Mouse (Mus musculus) neural tube, embryonic 12.5 days (tissue): Measurements from ENCODE around the gene Pxmp4. TPM values are rescaled to one million over a fixed set of nuclear protein-coding genes. Genes with fewer than 3 reads are reported as not detected.

Experiments used
- ATAC-seq: fragments of 200-750 bp; cut with Nextera tagmentation; 2 replicates; pipeline ENCODE4 v1.8.0; 2017; ENCODE audit warnings: low read depth, mild to moderate bottlenecking, moderate TSS enrichment, moderate library complexity; ENCODE audit not compliant: low FRiP score
- H3K27ac ChIP-seq: fragments of 300-500 bp; sonication (generic); 2 replicates; pipeline ENCODE4 v1.5.1; 2016
- H3K27me3 ChIP-seq: fragments of 300-500 bp; sonication (generic); replicated peaks from 2 replicates; pipeline ENCODE4 v1.6.1; 2016; ENCODE audit warnings: mild to moderate bottlenecking
- H3K36me3 ChIP-seq: fragments of 300-500 bp; sonication (generic); 2 replicates; pipeline ENCODE4 v1.6.1; 2016; ENCODE audit warnings: mild to moderate bottlenecking
- H3K4me1 ChIP-seq: fragments of 300-500 bp; sonication (generic); 2 replicates; pipeline ENCODE4 v1.6.1; 2016
- H3K4me2 ChIP-seq: fragments of 300-500 bp; sonication (generic); replicated peaks from 2 replicates; pipeline ENCODE4 v1.6.1; 2016; ENCODE audit warnings: mild to moderate bottlenecking
- H3K4me3 ChIP-seq: fragments of 300-500 bp; sonication (generic); 2 replicates; pipeline ENCODE4 v1.5.1; 2016
- H3K9ac ChIP-seq: fragments of 300-500 bp; sonication (generic); 2 replicates; pipeline ENCODE4 v1.6.1; 2016; ENCODE audit warnings: mild to moderate bottlenecking
- H3K9me3 ChIP-seq: fragments of 300-500 bp; sonication (generic); 2 replicates; pipeline ENCODE4 v1.6.1; 2016; ENCODE audit warnings: mild to moderate bottlenecking
- WGBS: fragments of 180-500 bp; shearing (Covaris S2); methylation state at CpG from one replicate; pipeline ENCODE4 v1.1.7; 2016; 5-methylcytosine and 5-hydroxymethylcytosine counted together
- polyA plus RNA-seq: library from polyadenylated mRNA; unstranded; fragments of >200 nt; fragmentation: Nextera tagmentation; extraction: Ambion mirVana; gene quantifications from 2 replicates; pipeline ENCODE4 v1.2.1, GENCODE M21; 2016

Pxmp4 gene
- polyA plus RNA-seq, 1 experiment from 2014 or later: 16.5 TPM

DNA sequence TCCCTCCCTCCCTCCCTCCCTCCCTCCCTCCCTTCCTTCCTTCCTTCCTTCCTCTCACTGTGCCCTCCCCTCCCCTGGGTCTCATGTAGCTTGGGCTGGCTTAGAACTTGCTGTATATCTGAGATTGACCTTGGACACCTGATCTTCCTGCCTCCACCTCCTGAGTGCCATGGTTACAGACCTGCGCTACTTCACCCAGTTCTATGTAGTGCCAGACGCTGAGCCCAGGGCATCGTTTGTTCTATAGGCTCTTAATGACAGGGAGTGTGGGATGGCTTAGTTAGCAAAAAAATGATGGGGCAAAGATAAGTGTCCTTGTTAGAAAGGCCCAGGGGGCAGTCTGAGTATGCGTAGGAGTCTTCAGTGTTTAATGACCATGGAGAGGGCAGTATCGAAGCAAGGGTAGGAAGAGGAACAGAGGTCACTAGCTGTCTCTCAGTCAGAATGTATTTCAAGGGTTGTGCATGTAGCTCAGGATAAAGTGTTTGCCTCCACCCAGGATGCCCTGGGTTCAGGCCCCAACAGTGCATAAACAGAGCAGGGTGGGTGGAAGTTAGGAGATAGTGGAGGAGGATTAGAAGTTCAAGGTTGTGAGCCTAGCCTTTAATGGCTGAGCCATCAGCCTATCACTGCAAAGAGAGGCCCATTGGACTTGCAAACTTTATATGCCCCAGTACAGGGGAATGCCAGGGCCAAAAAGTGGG lies 29.7 kb upstream of the Pxmp4 start:
- H3K9me3 ChIP-seq: no peaks in the 10 kb centered on the region; the same call in 1 of the 2 replicates
- no peak for ATAC-seq
- no peaks in the 10 kb centered on the region for H3K4me1 ChIP-seq
- no peaks in the 10 kb centered on the region for H3K27me3 ChIP-seq
- peaks cover 50% of the 10 kb centered on the region for H3K36me3 ChIP-seq
- no peak overlapping the region for H3K4me3 ChIP-seq
- H3K9ac ChIP-seq: no peak overlapping the region
- H3K4me2 ChIP-seq: no peak overlapping the region
- WGBS: 86% methylated on average over 5 of the region's 5 CpGs
- no peak overlapping the region for H3K27ac ChIP-seq

DNA sequence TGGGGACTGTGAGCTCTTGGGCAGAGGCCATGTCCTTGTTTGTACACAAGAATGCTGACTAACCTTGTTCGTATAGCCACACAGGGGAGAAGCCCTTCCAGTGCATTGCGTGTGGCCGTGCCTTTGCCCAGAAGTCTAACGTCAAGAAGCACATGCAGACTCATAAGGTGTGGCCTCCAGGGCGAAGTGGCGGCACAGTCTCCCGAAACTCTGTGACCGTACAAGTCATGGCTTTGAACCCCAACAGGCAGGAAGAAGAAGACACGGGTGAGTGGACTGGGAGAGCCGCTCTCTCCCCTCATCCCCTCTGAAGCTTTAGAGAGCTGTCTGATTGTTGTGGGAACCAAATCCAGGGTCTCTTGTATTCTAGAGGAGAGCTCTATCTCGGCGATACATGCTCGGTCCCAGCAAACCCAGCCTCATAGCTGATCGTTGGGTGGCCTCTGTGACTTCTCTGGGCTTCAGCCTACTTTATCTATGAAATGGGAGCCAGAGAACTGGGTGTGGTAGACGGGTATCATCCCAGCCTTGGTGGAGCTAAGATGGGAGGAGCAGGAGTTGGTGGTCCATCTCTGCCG lies 28.8 kb upstream of the Pxmp4 start:
- Histone ChIP-seq H3K9me3 (no peaks in the 10 kb centered on the region), H3K4me1 (no peaks in the 10 kb centered on the region), H3K27me3 (no peaks in the 10 kb centered on the region), H3K9ac (no peak overlapping the region), H3K4me2 (no peak overlapping the region), H3K27ac (no peak overlapping the region), H3K36me3 (peaks cover 41% of the 10 kb centered on the region), H3K4me3 (no peak overlapping the region)
- WGBS: 91% methylated on average over 16 of the region's 16 CpGs
- ATAC-seq: no peak

GRCm38 (mm10) chr2:154630531-154630930 lies 27.0 kb upstream of the Pxmp4 start:
- H3K9me3 ChIP-seq: no peaks in the 10 kb centered on the region
- H3K27me3 ChIP-seq: no peaks in the 10 kb centered on the region
- no peak overlapping the region for H3K27ac ChIP-seq
- H3K4me3 ChIP-seq: no peak overlapping the region
- H3K4me2 ChIP-seq: no peak overlapping the region
- 84% methylated on average over 5 of the region's 5 CpGs for WGBS
- ATAC-seq: no peak
- no peaks in the 10 kb centered on the region for H3K4me1 ChIP-seq
- no peak overlapping the region for H3K9ac ChIP-seq
- peaks cover 36% of the 10 kb centered on the region for H3K36me3 ChIP-seq

- H3K4me3 ChIP-seq: no peak overlapping the region
- H3K9me3 ChIP-seq: no peaks in the 10 kb centered on the region
- H3K9ac ChIP-seq: no peak overlapping the region
- no peaks in the 10 kb centered on the region for H3K27me3 ChIP-seq
- no peak overlapping the region for H3K27ac ChIP-seq
- H3K4me2 ChIP-seq: no peak overlapping the region
- no peaks in the 10 kb centered on the region for H3K4me1 ChIP-seq
- H3K36me3 ChIP-seq: peaks cover 35% of the 10 kb centered on the region
- no peak for ATAC-seq
Observed at GRCm38 (mm10) chr2:154624137-154624536, 20.6 kb upstream of the Pxmp4 start.

- ATAC-seq: no peak
Observed at GRCm38 (mm10) chr2:154621684-154622083, 18.2 kb upstream of the Pxmp4 start.

GRCm38 (mm10) chr2:154617061-154617460 lies 13.6 kb upstream of the Pxmp4 start:
- H3K4me1 ChIP-seq: peaks cover 11% of the 10 kb centered on the region; the same call in 1 of the 2 replicates
- no peaks in the 10 kb centered on the region for H3K27me3 ChIP-seq
- H3K9me3 ChIP-seq: no peaks in the 10 kb centered on the region
- no peak overlapping the region for H3K27ac ChIP-seq
- H3K9ac ChIP-seq: no peak overlapping the region
- H3K4me3 ChIP-seq: no peak overlapping the region
- no peak overlapping the region for H3K4me2 ChIP-seq
- ATAC-seq: no peak
- WGBS: 93% methylated on average over 3 of the region's 3 CpGs
- H3K36me3 ChIP-seq: no peaks in the 10 kb centered on the region

More at GRCm38 (mm10) chr2:154621684-154622083, 18.2 kb upstream of the Pxmp4 start:
- Histone ChIP-seq H3K27me3 (no peaks in the 10 kb centered on the region), H3K4me3 (no peak overlapping the region), H3K9me3 (no peaks in the 10 kb centered on the region), H3K27ac (no peak overlapping the region), H3K9ac (no peak overlapping the region), H3K36me3 (peaks cover 29% of the 10 kb centered on the region; the same call in 1 of the 2 replicates), H3K4me1 (no peaks in the 10 kb centered on the region), H3K4me2 (no peak overlapping the region)
- WGBS: 89% methylated on average over 5 of the region's 5 CpGs

DNA sequence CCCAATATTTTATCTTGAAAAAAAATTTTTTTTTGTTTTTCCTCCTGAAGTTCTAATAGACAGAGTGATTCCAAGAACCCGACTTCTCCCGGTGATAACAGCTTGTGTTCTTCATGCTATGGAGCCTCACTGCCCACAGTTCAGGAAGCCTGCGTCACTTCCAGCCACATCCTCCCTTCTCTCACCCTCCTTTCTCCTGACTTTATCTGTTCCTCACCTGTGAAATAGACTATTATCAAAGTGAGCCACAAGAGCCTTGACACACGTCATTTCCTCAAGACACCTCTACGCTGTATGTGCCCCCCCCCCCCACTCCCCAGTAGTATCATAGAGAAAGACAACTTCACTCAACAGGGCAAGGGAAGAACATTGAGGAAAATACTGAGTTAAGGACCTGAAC lies 12.2 kb upstream of the Pxmp4 start:
- Histone ChIP-seq H3K4me3 (no peak overlapping the region), H3K4me2 (no peak overlapping the region), H3K4me1 (peaks cover 11% of the 10 kb centered on the region; the same call in 1 of the 2 replicates), H3K9me3 (no peaks in the 10 kb centered on the region), H3K9ac (no peak overlapping the region), H3K36me3 (no peaks in the 10 kb centered on the region), H3K27ac (no peak overlapping the region), H3K27me3 (no peaks in the 10 kb centered on the region)
- 93% methylated on average over 5 of the region's 5 CpGs for WGBS
- no peak for ATAC-seq

GRCm38 (mm10) chr2:154614841-154615576 lies 11.5 kb upstream of the Pxmp4 start:
- Histone ChIP-seq H3K9ac (no peak overlapping the region), H3K4me1 (peaks cover 11% of the 10 kb centered on the region; the same call in 1 of the 2 replicates), H3K27me3 (no peaks in the 10 kb centered on the region), H3K4me3 (no peak overlapping the region), H3K9me3 (no peaks in the 10 kb centered on the region), H3K36me3 (no peaks in the 10 kb centered on the region), H3K27ac (no peak overlapping the region), H3K4me2 (peak overlapping the region; percentile 69)
- 77% methylated on average over 19 of the region's 19 CpGs for WGBS
- no peak for ATAC-seq

GRCm38 (mm10) chr2:154613118-154614115 lies 9.9 kb upstream of the Pxmp4 start, which contains the start of the genes Zfp341 and 4930519P11Rik:
TSS of gene Zfp341 (plus strand) at chr2:154613297.
TSS of gene 4930519P11Rik (minus strand) at chr2:154613437.
- Histone ChIP-seq H3K36me3 (no peaks in the 10 kb centered on the region), H3K27ac (peak within 1 kb of the TSS; percentile 94), H3K4me2 (peak within 1 kb of the TSS; percentile 69), H3K4me1 (peaks cover 11% of the 10 kb centered on the region; the same call in 1 of the 2 replicates), H3K4me3 (peak within 1 kb of the TSS; percentile 51), H3K27me3 (no peaks in the 10 kb centered on the region), H3K9me3 (no peaks in the 10 kb centered on the region), H3K9ac (peak within 1 kb of the TSS; percentile 81)
- peak; percentile 93 for ATAC-seq
- WGBS: under 1% methylated on average over 86 of the region's 98 CpGs

- H3K4me1 ChIP-seq: peaks cover 5% of the 10 kb centered on the region; the same call in 1 of the 2 replicates
- no peak overlapping the region for H3K9ac ChIP-seq
- WGBS: 65% methylated on average over 10 of the region's 10 CpGs
- H3K4me2 ChIP-seq: no peak overlapping the region
- no peak for ATAC-seq
- no peak overlapping the region for H3K27ac ChIP-seq
- no peak overlapping the region for H3K4me3 ChIP-seq
- H3K36me3 ChIP-seq: no peaks in the 10 kb centered on the region
- H3K9me3 ChIP-seq: no peaks in the 10 kb centered on the region
- no peaks in the 10 kb centered on the region for H3K27me3 ChIP-seq
Observed at GRCm38 (mm10) chr2:154609050-154609767, 5.7 kb upstream of the Pxmp4 start.

- Histone ChIP-seq H3K4me1 (peaks cover 6% of the 10 kb centered on the region), H3K4me2 (no peak overlapping the region), H3K27ac (no peak overlapping the region), H3K9ac (no peak overlapping the region), H3K4me3 (no peak overlapping the region), H3K27me3 (no peaks in the 10 kb centered on the region), H3K36me3 (no peaks in the 10 kb centered on the region), H3K9me3 (no peaks in the 10 kb centered on the region)
- ATAC-seq: no peak
- 89% methylated on average over 1 of the region's 1 CpGs for WGBS
Observed at GRCm38 (mm10) chr2:154606965-154607364, 3.5 kb upstream of the Pxmp4 start.
